Comparison of ENCODE assay signal across 9 mouse cellular contexts in the genomic region with DNA sequence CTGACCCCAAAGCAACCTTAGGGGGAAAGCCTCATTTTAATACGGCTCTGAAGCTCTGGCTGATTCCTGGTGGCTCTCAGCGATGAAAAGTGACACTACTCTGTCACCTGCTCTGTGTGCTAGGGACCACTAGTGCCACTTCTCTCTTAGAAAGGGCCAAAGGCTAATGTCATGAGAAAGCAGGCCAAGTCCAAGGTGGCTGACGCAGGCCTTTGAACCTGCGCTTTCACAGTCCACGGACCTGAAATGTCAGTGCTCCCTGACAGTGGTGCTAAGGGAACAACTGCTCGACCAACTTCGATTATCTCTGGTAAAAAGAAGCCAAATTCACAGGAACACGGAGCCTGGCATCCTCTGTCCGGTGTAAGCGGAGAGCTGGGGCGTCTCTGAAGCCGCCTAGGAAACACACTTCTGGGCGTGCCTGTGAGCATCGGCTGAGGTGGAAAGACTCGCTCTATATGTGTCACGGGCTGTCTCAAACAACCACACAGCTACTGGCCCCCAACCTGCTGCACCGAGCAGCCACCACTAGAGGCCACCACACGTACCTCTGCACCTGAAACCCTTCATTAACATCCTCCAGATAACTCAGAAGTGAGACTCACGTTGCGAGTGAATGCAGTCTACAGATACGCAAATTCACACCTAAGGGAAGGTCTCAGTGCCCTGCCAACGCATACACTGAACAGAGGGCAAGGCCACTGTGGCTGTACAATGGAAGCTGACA.
DNase-seq lines count a peak whose midpoint lies in the region; ATAC-seq lines count a peak whose summit lies in the region.
"Had no signal": no experiment of that assay in that cellular context is flagged by ENCODE, and none has a peak within 500 bp of the region (broad histone marks: within the 10 kb centered on the region; RNA-seq: fewer than 3 reads in every experiment).

No protein-coding gene starts in this region.

- DNase-seq in kidney, adult 11 months: peak; percentile 57
- peak; percentile 48 for DNase-seq in adrenal gland, postnatal 25 days
- peak; percentile 20 for DNase-seq in retina, postnatal 7 days (ENCODE audit: low read depth, low spot score)
- DNase-seq in gastrocnemius, postnatal 14 days: no peak

- H3K27me3 ChIP-seq in kidney, embryonic 15.5 days: no peaks in the 10 kb centered on the region
- H3K27me3 ChIP-seq in embryonic facial prominence, embryonic 13.5 days: no peaks in the 10 kb centered on the region
- H3K27me3 ChIP-seq in intestine, embryonic 16.5 days (replicated peaks; ENCODE audit: control insufficient read depth, insufficient read depth, low read length): no peaks in the 10 kb centered on the region
- H3K27me3 ChIP-seq in liver, embryonic 12.5 days (replicated peaks): no peaks in the 10 kb centered on the region

- H3K4me2 ChIP-seq in kidney, embryonic 15.5 days: no peak overlapping the region
- H3K4me2 ChIP-seq in embryonic facial prominence, embryonic 13.5 days: no peak overlapping the region
- no peak overlapping the region for H3K4me2 ChIP-seq in intestine, embryonic 16.5 days (ENCODE audit: low read depth, low read length)
- H3K4me2 ChIP-seq in liver, embryonic 12.5 days: no peak overlapping the region

- 69% methylated on average over 22 of the region's 22 CpGs for WGBS in kidney, embryonic 15.5 days
- WGBS in embryonic facial prominence, embryonic 13.5 days: 70% methylated on average over 22 of the region's 22 CpGs
- WGBS in intestine, embryonic 16.5 days: 72% methylated on average over 22 of the region's 22 CpGs
- 72% methylated on average over 22 of the region's 22 CpGs for WGBS in liver, embryonic 12.5 days (ENCODE audit: insufficient replicate concordance)

- no peaks in the 10 kb centered on the region for H3K9me3 ChIP-seq in kidney, embryonic 15.5 days (replicated peaks)
- no peaks in the 10 kb centered on the region for H3K9me3 ChIP-seq in embryonic facial prominence, embryonic 13.5 days
- no peaks in the 10 kb centered on the region for H3K9me3 ChIP-seq in intestine, embryonic 16.5 days (ENCODE audit: control insufficient read depth, low read length)
- H3K9me3 ChIP-seq in liver, embryonic 12.5 days (replicated peaks): no peaks in the 10 kb centered on the region
- H3K9me3 ChIP-seq: megakaryocyte, embryonic 14.5 days had no signal

- no peak overlapping the region for H3K27ac ChIP-seq in kidney, embryonic 15.5 days
- H3K27ac ChIP-seq in embryonic facial prominence, embryonic 13.5 days: no peak overlapping the region
- no peak overlapping the region for H3K27ac ChIP-seq in intestine, embryonic 16.5 days (ENCODE audit: low read length)
- no peak overlapping the region for H3K27ac ChIP-seq in liver, embryonic 12.5 days

- H3K9ac ChIP-seq in kidney, embryonic 15.5 days: no peak overlapping the region
- H3K9ac ChIP-seq in embryonic facial prominence, embryonic 13.5 days: 0 out of 2 replicates have a peak overlapping the region, but pooled peaks have one; percentile 16
- no peak overlapping the region for H3K9ac ChIP-seq in intestine, embryonic 16.5 days (ENCODE audit: low read depth, low read length)
- no peak overlapping the region for H3K9ac ChIP-seq in liver, embryonic 12.5 days

- H3K4me3 ChIP-seq in kidney, embryonic 15.5 days (replicated peaks): no peak overlapping the region
- no peak overlapping the region for H3K4me3 ChIP-seq in embryonic facial prominence, embryonic 13.5 days
- H3K4me3 ChIP-seq in intestine, embryonic 16.5 days (ENCODE audit: low read length): no peak overlapping the region
- no peak overlapping the region for H3K4me3 ChIP-seq in liver, embryonic 12.5 days
- H3K4me3 ChIP-seq: megakaryocyte, embryonic 14.5 days had no signal

- intact Hi-C loops in gastrocnemius, postnatal 14 days (cut with DNase I; ENCODE audit: low total_unique reads): loop anchor here (5.0 to 10.0 kb wide), 2 partner anchors 149 to 873 kb away; no protein-coding TSS in a partner anchor

- ATAC-seq in kidney, embryonic 15.5 days (replicated peaks; ENCODE audit: low FRiP score): no peak; the same call in 1 of the 2 replicates
- ATAC-seq in embryonic facial prominence, embryonic 13.5 days (ENCODE audit: insufficient number of reproducible peaks, insufficient read depth, low FRiP score, low TSS enrichment, low read depth): no peak
- 0 out of 2 replicates have a peak, but pooled peaks have one; percentile 45 for ATAC-seq in intestine, embryonic 16.5 days
- ATAC-seq in liver, embryonic 12.5 days: peak; percentile 66

- H3K36me3 ChIP-seq in kidney, embryonic 15.5 days: 0 out of 2 replicates have a peak, but pooled peaks cover 4% of the 10 kb centered on the region
- no peaks in the 10 kb centered on the region for H3K36me3 ChIP-seq in embryonic facial prominence, embryonic 13.5 days
- H3K36me3 ChIP-seq in intestine, embryonic 16.5 days (ENCODE audit: control insufficient read depth, insufficient read depth, low read length): no peaks in the 10 kb centered on the region
- H3K36me3 ChIP-seq in liver, embryonic 12.5 days: peaks cover 9% of the 10 kb centered on the region; the same call in 1 of the 2 replicates

- peaks cover 44% of the 10 kb centered on the region for H3K4me1 ChIP-seq in kidney, embryonic 15.5 days
- peaks cover 41% of the 10 kb centered on the region for H3K4me1 ChIP-seq in embryonic facial prominence, embryonic 13.5 days
- H3K4me1 ChIP-seq in intestine, embryonic 16.5 days (ENCODE audit: control insufficient read depth, insufficient read depth, low read length): no peaks in the 10 kb centered on the region; the same call in 1 of the 2 replicates
- H3K4me1 ChIP-seq in liver, embryonic 12.5 days: peaks cover 42% of the 10 kb centered on the region

Comparison
In these comparisons a context has a peak if more than half of its experiments do, and no peak if none do; other contexts are left out.
1. ATAC-seq: peak in intestine, embryonic 16.5 days (single experiment) and liver, embryonic 12.5 days (single experiment); none in kidney, embryonic 15.5 days (single experiment) and embryonic facial prominence, embryonic 13.5 days (single experiment).